Mouse (Mus musculus) NIH3T3 (cell line): Measurements from ENCODE around the gene Gm3264.
"Not testable (repeated sequence)": the region's sequence is repeated elsewhere in the genome, so short reads cannot be mapped to it uniquely, and the experiment has no call there.

ENCODE experiments used
- DNase-seq: peaks from one replicate; pipeline ENCODE4 v3.0.0-alpha.2; 2012; ENCODE audit warnings: low read depth

Gene Gm3264

DNA sequence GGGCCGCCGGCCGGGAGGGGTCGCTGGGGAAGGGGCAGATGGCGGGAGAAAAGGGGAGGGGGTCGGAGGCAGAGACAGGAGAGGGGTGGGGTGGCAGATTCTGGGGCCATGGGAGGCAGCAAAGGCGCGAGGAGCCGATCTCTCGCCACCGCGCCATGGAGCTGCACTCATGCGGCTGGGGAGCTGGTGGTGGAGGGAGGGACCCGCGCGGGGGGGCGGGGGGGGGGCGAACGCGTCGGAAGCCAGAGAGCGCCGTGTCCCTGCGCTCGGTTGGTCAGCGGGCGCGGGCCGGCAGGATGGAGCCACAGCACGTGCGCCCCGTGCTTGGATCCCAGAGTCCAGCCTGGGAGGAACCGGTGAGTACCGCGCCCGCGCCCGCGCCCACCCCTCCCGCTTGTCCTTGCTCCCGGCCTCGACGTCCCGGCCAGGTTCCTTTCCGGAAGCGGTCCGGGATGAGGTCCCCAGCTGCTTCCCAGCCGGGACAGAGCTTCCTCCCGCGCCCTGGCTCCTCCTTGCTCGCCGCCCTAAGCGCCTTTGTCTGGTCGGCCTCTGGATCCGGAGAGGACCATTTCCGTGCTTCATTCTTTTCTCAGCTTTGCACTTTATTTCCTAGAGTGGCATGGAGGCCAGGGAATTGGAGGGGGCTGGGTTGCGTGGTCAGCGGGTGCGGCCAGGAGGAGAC is at the start of gene Gm3264:
Gm3264 (plus strand) TSS at position 278 of the 682 bp plus-strand sequence.
- DNase-seq, result peak; percentile 0

- DNase-seq, result not testable (repeated sequence)
These were observed 49.0 kb upstream of the Gm3264 start for GRCm38 (mm10) chr14:4806421-4806820.

- not testable (repeated sequence) for DNase-seq
These were observed 33.4 kb upstream of the Gm3264 start for GRCm38 (mm10) chr14:4821950-4822349.

DNA sequence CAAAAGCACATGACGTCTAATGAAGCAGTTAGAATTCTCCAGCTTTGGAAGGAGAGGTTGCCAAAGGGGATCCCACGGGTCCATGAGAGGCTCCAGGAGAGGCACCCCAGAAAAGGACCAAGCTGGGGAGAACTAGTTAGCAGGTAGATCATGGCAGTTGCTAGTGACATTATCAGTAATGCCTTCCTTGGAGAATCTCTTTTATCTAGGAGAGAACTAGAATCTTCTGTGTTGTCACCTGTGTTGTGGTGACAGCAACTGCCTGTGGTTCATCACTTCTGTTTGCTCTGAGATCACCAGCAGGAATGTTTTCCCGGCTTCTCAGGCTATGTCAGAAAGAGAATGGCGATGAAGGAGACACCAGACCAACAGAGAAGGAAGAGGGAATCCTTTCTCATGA is 17.6 kb upstream of the Gm3264 start, which contains the start of gene Gm3269:
Gm3269 (plus strand) TSS at position 301 of the 400 bp plus-strand sequence.
- not testable (repeated sequence) for DNase-seq

DNA sequence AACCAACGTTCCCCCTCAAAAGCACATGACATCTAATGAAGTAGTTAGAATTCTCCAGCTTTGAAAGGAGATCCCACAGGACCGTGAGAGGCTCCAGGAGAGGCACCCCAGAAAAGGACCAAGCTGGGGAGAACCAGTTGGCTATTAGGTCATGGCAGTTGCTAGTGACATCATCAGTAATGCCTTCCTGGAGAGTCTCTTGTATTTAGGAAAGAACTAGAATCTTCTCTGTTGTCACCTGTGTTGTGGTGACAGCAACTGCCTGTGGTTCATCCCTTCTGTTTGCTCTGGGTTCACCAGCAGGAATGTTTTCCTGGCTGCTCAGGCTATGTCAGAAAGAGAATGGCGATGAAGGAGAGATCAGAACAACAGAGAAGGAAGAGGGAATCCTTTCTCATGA is 36.7 kb downstream of the Gm3264 start, which contains the start of gene Gm3278:
Gm3278 (plus strand) TSS at position 301 of the 400 bp plus-strand sequence.
- DNase-seq, result not testable (repeated sequence)
